Comparison of ENCODE assay signal across 9 mouse cellular contexts in the genomic region with DNA sequence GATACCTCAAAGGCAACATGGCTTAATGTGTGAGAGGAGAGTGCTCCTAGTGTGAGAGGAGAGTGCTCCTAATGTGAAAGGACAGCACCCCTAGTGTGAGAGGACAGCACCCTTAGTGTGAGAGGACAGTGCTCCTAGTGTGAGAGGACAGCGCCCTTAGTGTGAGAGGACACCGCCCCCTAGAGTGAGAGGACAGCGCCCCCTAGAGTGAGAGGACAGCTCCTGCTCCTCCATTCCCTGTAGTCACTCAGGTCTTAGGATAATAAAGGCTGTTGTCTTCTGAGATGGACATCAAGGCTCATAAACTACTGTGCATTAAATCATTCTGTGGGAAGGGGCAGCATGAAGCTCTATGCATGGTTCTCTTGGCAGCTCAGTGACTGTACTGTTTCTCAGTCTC. TPM values are rescaled to one million over a fixed set of nuclear protein-coding genes. Genes with fewer than 3 reads are reported as not detected.
DNase-seq lines count a peak whose midpoint lies in the region; ATAC-seq and TF ChIP-seq lines count a peak whose summit lies in the region.
"Had no signal": no experiment of that assay in that cellular context is flagged by ENCODE, and none has a peak within 500 bp of the region (broad histone marks: within the 10 kb centered on the region; RNA-seq: fewer than 3 reads in every experiment).

No protein-coding gene starts in this region.

- no peaks in the 10 kb centered on the region for H3K27me3 ChIP-seq in Patski

- DNase-seq in layer of hippocampus, adult 2 months (ENCODE audit: low spot score in 2 of 2), result peak in 1 of 2 experiments; percentile 38
- no peak for DNase-seq in layer of hippocampus, adult 11-12 months (ENCODE audit: low spot score)
- no peak for DNase-seq in Patski (ENCODE audit: low read depth, low spot score)
- DNase-seq in cerebellum, postnatal 14 days, result peak; percentile 48 to 78
- peak; percentile 67 to 73 for DNase-seq in kidney, postnatal 25 days
- peak; percentile 63 for DNase-seq in testis, postnatal 10 days (ENCODE audit: low spot score)
- DNase-seq in layer of hippocampus, adult 8-10 months (ENCODE audit: low spot score in 2 of 2), result no peak
- DNase-seq in yolk sac, embryonic 10.5 days (ENCODE audit: low spot score), result no peak

- H3K4me3 ChIP-seq in layer of hippocampus, adult 2 months, result no peak overlapping the region

- H3K27ac ChIP-seq in layer of hippocampus, adult 2 months, result no peak overlapping the region
- H3K27ac ChIP-seq: macrophage had no signal

- peak; percentile 75 for TF ChIP-seq CTCF in layer of hippocampus, adult 2 months (conservative IDR thresholded peaks at IDR 0.05)
- TF ChIP-seq CTCF in Patski (IDR thresholded peaks at IDR 0.05), result no peak

- CTCF ChIA-PET in Patski (lab: Charles Lee), result interaction anchor here (0.6 to 4.4 kb wide), 18 partner anchors 11 to 103 kb away, joined by 3 to 99 read pairs (median 4); partner anchors contain the start of genes Bloc1s1, Itga7 and Rdh5

- POLR2A ChIA-PET in Patski (lab: Charles Lee), result interaction anchor here (0.8 to 1.8 kb wide), 4 partner anchors 15 to 36 kb away, joined by 3 to 8 read pairs (median 6); partner anchors contain the start of genes Bloc1s1 and Rdh5

- peak; percentile 42 for ATAC-seq in Patski

- in situ Hi-C loops in Patski (cut with MboI; ENCODE audit: low pct_unique_long_range_greater_than_20kb), result no loop called here

RNA-seq across cellular contexts. Expression of gene Itga7, which starts 12.1 kb away (rescaled TPM):
- 10 to 100 TPM; 39.5 to 42.9 TPM for total RNA-seq in layer of hippocampus, adult 2 months (2021)
- polyA plus RNA-seq in Patski (2021), result 20.3 TPM
- total RNA-seq in layer of hippocampus, adult 8-10 months (2022), result 10 to 100 TPM; 29.5 to 35.4 (median 31.6) TPM
- polyA plus RNA-seq: macrophage had no signal

RNA-seq across cellular contexts. Expression of gene Mettl7b, which starts 15.1 kb away (rescaled TPM):
- total RNA-seq in layer of hippocampus, adult 2 months (2021), result not detected
- 6.1 TPM for polyA plus RNA-seq in Patski (2021)
- not detected for total RNA-seq in layer of hippocampus, adult 8-10 months (2022)
- polyA plus RNA-seq: macrophage had no signal

RNA-seq across cellular contexts. Expression of gene Bloc1s1, which starts 21.8 kb away (rescaled TPM):
- 100 to 1,000 TPM in 1 of 2 experiments, 10 to 100 TPM in 1; 88.5 to 102 TPM for total RNA-seq in layer of hippocampus, adult 2 months (2021)
- polyA plus RNA-seq in Patski (2021), result 203 TPM
- 100 to 1,000 TPM in 2 of 4 experiments, 10 to 100 TPM in 2; 69.0 to 104 (median 90.6) TPM for total RNA-seq in layer of hippocampus, adult 8-10 months (2022)

RNA-seq across cellular contexts. Expression of gene Rdh5, which starts 23.0 kb away (rescaled TPM):
- 1 to 10 TPM; 4.3 to 8.4 TPM for total RNA-seq in layer of hippocampus, adult 2 months (2021)
- polyA plus RNA-seq in Patski (2021), result 10.8 TPM
- total RNA-seq in layer of hippocampus, adult 8-10 months (2022), result 1 to 10 TPM; 4.5 to 7.8 (median 7.2) TPM

RNA-seq across cellular contexts. Expression of gene Olfr9, which starts 43.6 kb away (rescaled TPM):
- total RNA-seq in layer of hippocampus, adult 2 months (2021), result not detected
- polyA plus RNA-seq in Patski (2021), result not detected
- not detected for total RNA-seq in layer of hippocampus, adult 8-10 months (2022)
- polyA plus RNA-seq: macrophage had no signal

Comparison
In these comparisons a context has a peak if more than half of its experiments do, and no peak if none do; other contexts are left out.
1. DNase-seq: peak in cerebellum, postnatal 14 days (2 of 2), kidney, postnatal 25 days (2 of 2) and testis, postnatal 10 days (single experiment); none in layer of hippocampus, adult 11-12 months (single experiment), Patski (single experiment), layer of hippocampus, adult 8-10 months (0 of 2) and yolk sac, embryonic 10.5 days (single experiment).